Mouse (Mus musculus) olfactory bulb, adult 2 months (tissue): ENCODE measurements around the gene Hdac4.

Source experiments
- CTCF ChIP-seq: fragments of 200-500 bp; IDR thresholded peaks from 2 replicates; pipeline ENCODE4 v1.5.1; 2012; ENCODE audit warnings: low read depth, mild to moderate bottlenecking, low read length, moderate library complexity; ENCODE audit not compliant: insufficient read depth
- POLR2A ChIP-seq: fragments of 200-500 bp; IDR thresholded peaks from 2 replicates; pipeline ENCODE4 v1.6.1; 2012; ENCODE audit warnings: mild to moderate bottlenecking, low read depth, low read length, moderate library complexity; ENCODE audit not compliant: insufficient read depth

- TF ChIP-seq CTCF (no peak), POLR2A (no peak)
Measured at GRCm38 (mm10) chr1:92107996-92108395, 87.5 kb downstream of the Hdac4 start.
